Comparison of ENCODE assay signal across 8 mouse cellular contexts in genomic region chr5:107437464-107438281, GRCm38 (mm10). TPM values are rescaled to one million over a fixed set of nuclear protein-coding genes. Genes with fewer than 3 reads are reported as not detected.
A peak's percentile ranks its signal among the peaks of the same experiment; 100 is the strongest.
DNase-seq lines count a peak whose midpoint lies in the region; ATAC-seq lines count a peak whose summit lies in the region.

Btbd8 (plus strand) TSS chr5:107437997.

- H3K27me3 ChIP-seq in forebrain, embryonic 10.5 days (ENCODE audit: poor library complexity, severe bottlenecking), result no peaks in the 10 kb centered on the region
- no peaks in the 10 kb centered on the region for H3K27me3 ChIP-seq in heart, embryonic 16.5 days (ENCODE audit: control insufficient read depth, insufficient read depth, low read length)
- peaks cover 18% of the 10 kb centered on the region; the same call in 1 of the 2 replicates for H3K27me3 ChIP-seq in liver, embryonic 15.5 days
- H3K27me3 ChIP-seq in neural tube, embryonic 12.5 days (replicated peaks), result no peaks in the 10 kb centered on the region

- peak; percentile 91 for ATAC-seq in CD4-positive, CD25-positive, alpha-beta regulatory T cell, adult 4 months
- peak; percentile 92 for ATAC-seq in heart, embryonic 16.5 days (replicated peaks; ENCODE audit: extremely low read depth, insufficient read depth, low FRiP score)
- peak; percentile 98 for ATAC-seq in liver, embryonic 15.5 days (ENCODE audit: insufficient read depth)
- ATAC-seq in neural tube, embryonic 12.5 days (ENCODE audit: low FRiP score, low read depth), result peak; percentile 97

- H3K9ac ChIP-seq in heart, embryonic 16.5 days (ENCODE audit: low read length), result peak within 1 kb of the TSS; percentile 97
- peak within 1 kb of the TSS; percentile 96 for H3K9ac ChIP-seq in liver, embryonic 15.5 days
- H3K9ac ChIP-seq in neural tube, embryonic 12.5 days, result peak within 1 kb of the TSS; percentile 83

- peaks cover 16% of the 10 kb centered on the region for H3K4me1 ChIP-seq in forebrain, embryonic 10.5 days
- H3K4me1 ChIP-seq in heart, embryonic 16.5 days (ENCODE audit: control insufficient read depth, insufficient read depth, low read length), result peaks cover 7% of the 10 kb centered on the region
- H3K4me1 ChIP-seq in liver, embryonic 15.5 days (replicated peaks), result peaks cover 41% of the 10 kb centered on the region
- H3K4me1 ChIP-seq in neural tube, embryonic 12.5 days, result peaks cover 5% of the 10 kb centered on the region

- WGBS in forebrain, embryonic 10.5 days, result under 1% methylated on average over 51 of the region's 51 CpGs
- under 1% methylated on average over 51 of the region's 51 CpGs for WGBS in heart, embryonic 16.5 days
- WGBS in liver, embryonic 15.5 days (ENCODE audit: insufficient replicate concordance), result under 1% methylated on average over 51 of the region's 51 CpGs
- under 1% methylated on average over 51 of the region's 51 CpGs for WGBS in neural tube, embryonic 12.5 days

- no peaks in the 10 kb centered on the region for H3K36me3 ChIP-seq in forebrain, embryonic 10.5 days (replicated peaks)
- no peaks in the 10 kb centered on the region for H3K36me3 ChIP-seq in heart, embryonic 16.5 days (ENCODE audit: control insufficient read depth, insufficient read depth)
- no peaks in the 10 kb centered on the region for H3K36me3 ChIP-seq in liver, embryonic 15.5 days (replicated peaks)
- no peaks in the 10 kb centered on the region for H3K36me3 ChIP-seq in neural tube, embryonic 12.5 days

- peak; percentile 95 for DNase-seq in c-Kit-negative CD71-positive TER-119-positive erythroid progenitor cells, embryonic 14.5 days (ENCODE audit: low read depth, low spot score)
- DNase-seq in forebrain, embryonic 10.5 days (ENCODE audit: extremely low spot score, low spot score), result peak; percentile 95
- DNase-seq in kidney, postnatal 36 days, result peak; percentile 96
- DNase-seq in telencephalon, adult 2 months (ENCODE audit: low read depth, low spot score), result peak; percentile 91

- H3K4me2 ChIP-seq in heart, embryonic 16.5 days (ENCODE audit: low read depth, low read length), result peak within 1 kb of the TSS; percentile 89
- H3K4me2 ChIP-seq in liver, embryonic 15.5 days, result peak within 1 kb of the TSS; percentile 78
- peak within 1 kb of the TSS; percentile 65 for H3K4me2 ChIP-seq in neural tube, embryonic 12.5 days (replicated peaks)

- peak within 1 kb of the TSS; percentile 98 for H3K27ac ChIP-seq in forebrain, embryonic 10.5 days
- peak within 1 kb of the TSS; percentile 75 for H3K27ac ChIP-seq in heart, embryonic 16.5 days (ENCODE audit: low read length)
- H3K27ac ChIP-seq in liver, embryonic 15.5 days (replicated peaks), result peak within 1 kb of the TSS; percentile 92
- H3K27ac ChIP-seq in neural tube, embryonic 12.5 days, result no peak within 1 kb of the TSS

- no peaks in the 10 kb centered on the region for H3K9me3 ChIP-seq in forebrain, embryonic 10.5 days
- H3K9me3 ChIP-seq in heart, embryonic 16.5 days (replicated peaks; ENCODE audit: control insufficient read depth, low read length), result no peaks in the 10 kb centered on the region
- no peaks in the 10 kb centered on the region for H3K9me3 ChIP-seq in liver, embryonic 15.5 days (replicated peaks)
- H3K9me3 ChIP-seq in neural tube, embryonic 12.5 days, result no peaks in the 10 kb centered on the region

- H3K4me3 ChIP-seq in forebrain, embryonic 10.5 days, result peak within 1 kb of the TSS; percentile 89
- peak within 1 kb of the TSS; percentile 90 for H3K4me3 ChIP-seq in heart, embryonic 16.5 days (ENCODE audit: low read length)
- peak within 1 kb of the TSS; percentile 85 for H3K4me3 ChIP-seq in liver, embryonic 15.5 days (replicated peaks)
- H3K4me3 ChIP-seq in neural tube, embryonic 12.5 days, result peak within 1 kb of the TSS; percentile 86

RNA-seq across cellular contexts. Expression of gene Btbd8, which starts in this region (rescaled TPM):
- polyA plus RNA-seq in CD4-positive, CD25-positive, alpha-beta regulatory T cell, adult 4 months (2017; shearing (Covaris generic)), result 1 to 10 TPM; 8.9 to 9.7 TPM
- polyA plus RNA-seq in forebrain, embryonic 10.5 days (2016; fragmentation: Nextera tagmentation; extraction: Ambion mirVana), result 4.0 and 4.2 TPM in 2 replicates
- polyA plus RNA-seq in heart, embryonic 16.5 days (2015; fragmentation: Nextera tagmentation; extraction: Ambion mirVana), result 3.2 TPM in 2 replicates
- polyA plus RNA-seq in liver, embryonic 15.5 days (2015; fragmentation: Nextera tagmentation; extraction: Ambion mirVana), result 1.2 and 1.4 TPM in 2 replicates
- 8.8 and 9.3 TPM in 2 replicates for polyA plus RNA-seq in neural tube, embryonic 12.5 days (2016; fragmentation: Nextera tagmentation; extraction: Ambion mirVana)
